Mouse (Mus musculus) induced T-regulatory cell, adult 2 months (primary cell): ENCODE measurements at regions not wholly inside any gene's neighbourhood (a gene's known extent, or its start where the extent isn't known, plus 50 kb on each side); places are given as distances from the start of the nearest gene placed in this dataset.

Experiments
- DNase-seq: peaks from one replicate; pipeline ENCODE4 v3.0.0-alpha.2; 2012; ENCODE audit warnings: low read depth

DNA sequence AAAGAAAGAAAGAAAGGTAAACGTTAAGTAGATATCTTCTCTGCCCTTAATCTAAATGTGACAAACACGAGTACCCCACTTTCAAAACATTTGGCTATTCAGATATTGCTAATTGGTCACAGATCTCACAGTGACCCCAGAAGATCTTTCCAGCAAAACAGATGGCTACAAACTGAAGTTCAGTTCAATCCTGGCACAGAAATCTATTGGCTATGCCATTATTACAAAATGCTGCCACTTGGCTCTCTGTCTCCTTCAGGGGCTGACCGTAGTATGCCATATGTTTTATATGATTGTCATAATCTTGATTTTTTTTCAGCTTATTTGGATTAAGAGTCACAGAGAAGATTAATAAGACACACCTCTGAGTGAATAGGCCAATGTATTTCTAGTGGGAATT lies 873.2 kb downstream of the Slc22a22 start:
- DNase-seq: no peak

DNA sequence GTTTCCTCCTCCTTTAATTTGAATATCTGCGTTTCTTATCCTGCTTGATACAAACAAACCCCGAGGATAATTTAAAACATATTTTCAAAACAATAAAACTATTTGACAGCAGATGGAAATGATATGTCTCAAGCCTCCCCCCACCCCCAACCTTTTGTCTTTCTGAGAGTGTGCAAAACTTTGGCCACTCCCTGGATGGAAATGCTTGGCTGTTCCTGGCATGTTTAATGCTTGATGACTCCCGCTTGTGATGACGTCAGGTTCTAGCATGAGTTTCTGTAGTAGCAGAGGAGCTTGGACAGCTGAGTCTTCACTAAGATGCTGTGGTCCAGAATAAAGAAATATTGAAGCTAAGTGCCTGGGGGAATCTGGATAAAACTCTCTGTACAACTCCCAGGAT lies 884.8 kb downstream of the Slc22a22 start:
- no peak for DNase-seq

DNA sequence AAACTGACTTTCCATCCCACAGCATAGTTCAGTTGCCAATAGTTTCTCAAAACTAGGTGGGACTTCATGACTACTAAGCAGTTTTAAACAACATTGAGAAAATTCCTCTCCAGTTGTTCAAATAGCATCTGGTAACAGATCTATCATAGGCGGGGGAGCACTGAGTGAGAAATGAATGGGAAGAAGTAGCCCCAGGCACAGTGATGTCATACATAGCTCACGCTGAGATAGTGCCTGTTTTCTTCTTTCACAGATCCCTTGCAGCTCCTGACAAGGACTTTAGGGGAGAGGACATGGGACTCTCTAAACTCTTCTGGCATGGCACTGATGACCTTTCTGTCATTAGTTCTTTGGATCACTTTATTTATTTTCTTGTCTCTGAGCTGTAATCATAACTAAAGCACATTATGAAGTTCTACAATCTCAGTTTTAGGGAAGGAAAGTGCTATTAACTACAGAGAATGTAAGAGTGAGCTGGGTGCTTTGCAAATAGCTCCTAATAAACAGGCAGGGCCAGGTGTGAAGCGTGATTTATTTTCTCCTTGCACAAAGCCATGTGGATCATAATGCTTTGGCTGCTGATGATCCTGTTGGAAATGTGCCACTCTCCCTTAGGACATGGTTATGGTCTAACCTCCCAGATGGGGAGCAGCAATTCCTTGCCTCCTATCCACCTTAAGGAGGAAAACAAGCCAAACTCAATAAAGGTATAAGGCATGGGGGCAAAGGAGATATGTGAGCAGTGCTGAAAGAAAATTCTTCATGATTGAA lies 896.5 kb downstream of the Slc22a22 start:
- no peak for DNase-seq

DNA sequence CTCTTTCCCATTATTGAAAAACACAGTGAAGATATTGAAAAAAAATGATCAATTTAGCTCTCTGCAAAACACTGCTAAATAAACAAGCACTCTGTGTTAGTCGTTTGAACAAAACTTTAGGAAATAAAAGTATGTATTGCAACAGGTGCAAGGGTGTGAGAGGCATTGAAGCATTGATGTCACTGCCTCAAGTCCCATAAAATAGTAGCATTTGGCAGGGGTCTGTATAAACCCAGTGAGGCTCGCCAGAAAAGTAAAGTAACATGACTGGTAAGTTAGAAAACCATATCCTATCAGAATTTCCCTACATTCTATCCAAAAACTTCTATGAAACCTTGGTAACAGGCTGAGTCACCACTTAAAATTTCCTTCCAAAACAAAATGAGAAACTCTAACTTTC lies 914.2 kb downstream of the Slc22a22 start:
- no peak for DNase-seq

DNA sequence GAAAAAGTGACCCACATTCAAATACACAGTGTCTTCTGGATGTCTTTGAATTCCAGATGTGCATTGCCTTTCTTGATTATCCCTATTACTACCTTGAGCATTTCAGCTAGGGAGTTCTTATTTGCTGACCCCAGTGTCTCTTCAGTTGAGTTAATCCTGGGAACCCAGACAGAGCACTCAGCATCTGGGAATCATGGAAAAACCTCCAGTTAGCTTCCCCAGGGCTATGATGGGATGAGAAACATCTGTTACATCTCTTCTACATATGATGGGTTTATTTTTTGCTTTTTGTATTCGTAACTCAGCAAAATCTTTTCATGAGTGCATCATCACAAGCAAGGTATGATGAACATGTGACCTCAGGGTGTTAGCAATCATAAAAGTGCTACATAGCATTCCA lies 914.6 kb downstream of the Slc22a22 start:
- DNase-seq: no peak

DNA sequence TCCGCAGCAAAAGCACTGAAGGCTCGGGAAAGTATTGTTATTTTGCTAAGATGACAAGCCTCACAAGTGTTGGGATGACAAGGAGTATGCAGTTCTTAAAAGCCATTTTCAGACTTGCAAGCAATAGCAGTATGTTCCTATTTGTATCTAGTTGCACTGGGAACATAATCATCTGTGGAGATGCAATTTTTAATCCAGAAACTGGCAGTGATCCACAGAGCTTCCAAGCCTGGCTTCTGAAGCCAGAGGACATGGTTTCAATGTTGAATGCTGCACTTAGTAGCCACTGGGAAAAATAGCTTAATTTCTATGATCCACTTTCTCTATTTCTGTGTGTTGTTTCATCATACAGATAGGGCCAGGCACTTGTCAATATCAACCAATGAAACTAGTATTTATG lies 915.3 kb downstream of the Slc22a22 start:
- DNase-seq: no peak

DNA sequence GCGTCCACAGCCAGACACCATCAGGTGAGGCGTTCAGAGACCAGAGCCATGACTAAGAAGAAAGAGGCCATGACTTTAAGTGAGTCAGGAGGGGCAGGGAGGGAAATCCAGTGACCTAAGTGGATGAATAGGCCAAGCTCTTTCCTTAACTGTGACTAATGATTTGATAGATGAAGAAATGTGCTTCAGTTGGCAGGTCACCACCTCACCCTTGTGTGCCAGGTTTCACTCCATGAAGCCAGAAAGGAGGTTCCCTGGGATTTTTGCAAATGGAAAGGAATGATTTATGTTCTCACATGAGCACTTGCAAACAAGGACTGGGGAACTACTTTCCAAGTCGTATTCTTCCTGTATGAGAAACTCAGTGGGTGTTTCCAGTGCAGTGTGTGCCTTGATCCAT lies 923.0 kb downstream of the Slc22a22 start:
- DNase-seq: no peak

DNA sequence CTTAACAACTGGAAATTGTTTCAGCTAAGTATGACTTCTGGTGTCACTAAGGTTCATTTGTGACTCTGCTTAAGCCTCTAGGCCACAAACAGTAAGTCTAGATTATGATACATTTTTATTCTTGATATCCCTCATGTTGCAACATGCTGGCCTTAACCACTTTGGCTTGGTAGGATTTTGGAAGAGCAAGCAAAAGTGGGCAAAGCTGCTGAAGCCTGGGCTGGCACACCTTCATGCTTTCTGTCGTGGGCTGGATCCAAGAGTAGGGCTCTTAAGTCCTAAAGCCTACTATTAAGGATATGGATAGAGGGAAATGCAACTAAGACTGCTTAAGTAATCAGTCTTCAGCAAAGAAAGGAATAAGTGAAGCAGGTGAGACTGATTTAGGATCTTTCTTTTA lies 923.6 kb downstream of the Slc22a22 start:
- no peak for DNase-seq

DNA sequence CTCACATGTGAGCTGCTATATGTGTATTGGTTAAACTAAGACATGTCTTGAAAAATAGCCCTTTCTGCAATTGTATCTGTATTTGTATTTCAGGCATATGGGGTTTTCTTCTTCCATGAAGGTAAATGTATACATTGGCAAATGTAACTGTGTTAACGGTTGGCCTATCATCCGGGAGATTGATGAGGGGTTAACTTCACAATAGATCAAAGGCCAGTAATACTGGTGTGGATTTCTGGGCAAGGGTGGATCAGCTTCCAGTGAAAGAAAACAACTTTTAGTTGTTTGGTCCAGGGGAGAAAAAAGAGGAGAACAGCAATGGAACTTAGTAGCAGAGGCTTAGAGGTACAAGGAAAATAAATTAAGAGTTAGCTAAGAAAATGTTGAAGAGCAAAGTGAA lies 945.9 kb downstream of the Slc22a22 start:
- DNase-seq: no peak

DNA sequence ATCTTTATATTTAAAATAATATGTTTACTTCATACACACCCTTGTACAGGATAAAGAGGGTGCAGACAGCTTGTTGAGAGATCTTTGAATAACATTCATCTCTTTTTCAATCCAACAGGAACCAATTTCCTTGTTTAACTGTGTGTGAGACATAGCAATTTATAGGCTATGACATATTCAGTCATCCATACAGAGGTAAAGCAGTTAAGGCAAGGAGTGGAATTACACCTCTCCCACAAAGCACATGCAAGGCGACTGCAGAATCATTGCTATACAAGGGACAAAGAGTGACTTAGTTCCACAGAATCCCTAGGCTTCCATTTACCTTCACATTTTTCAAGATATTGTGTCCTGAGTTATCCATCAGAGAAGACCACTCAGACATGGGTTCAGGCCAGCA lies 959.0 kb downstream of the Slc22a22 start:
- no peak for DNase-seq

DNA sequence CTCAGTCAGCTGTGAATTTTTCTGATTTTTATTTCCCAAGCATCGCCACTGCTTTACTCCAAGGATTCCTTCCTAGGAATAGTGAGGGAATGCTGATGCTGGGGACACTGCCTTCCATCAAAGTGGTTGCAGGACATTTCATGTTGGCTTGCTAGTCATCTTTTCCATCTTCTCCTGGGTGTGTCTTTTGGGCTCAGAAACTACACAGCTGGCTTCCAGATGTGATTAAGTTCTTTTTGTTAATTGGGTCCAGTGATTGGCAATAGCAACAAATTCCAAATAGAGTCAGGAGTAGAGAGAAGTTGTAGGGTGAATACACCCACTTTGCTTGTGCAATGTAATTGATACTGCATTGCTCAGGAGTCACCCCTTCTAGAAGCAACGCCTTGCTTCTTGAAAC lies 961.3 kb downstream of the Slc22a22 start:
- no peak for DNase-seq

DNA sequence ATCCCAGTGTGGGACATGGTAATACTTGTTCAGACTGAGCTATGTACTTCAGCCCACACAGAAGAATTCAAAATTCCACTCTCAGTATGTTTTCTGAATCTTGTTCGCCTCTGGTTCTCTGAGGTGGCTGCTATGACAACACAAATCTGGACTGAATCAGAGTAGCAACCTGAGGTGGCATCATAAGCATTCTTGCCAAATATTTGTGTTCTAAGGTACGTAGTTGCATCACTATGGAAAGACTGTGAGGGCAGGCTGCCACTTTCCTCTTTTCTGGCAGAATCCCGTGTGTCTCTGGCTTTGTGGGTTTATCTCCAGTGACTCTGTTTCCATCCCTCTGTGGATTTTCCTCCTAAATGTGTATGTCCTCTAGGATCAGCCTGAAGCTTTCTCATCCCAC lies 978.7 kb downstream of the Slc22a22 start:
- no peak for DNase-seq

DNA sequence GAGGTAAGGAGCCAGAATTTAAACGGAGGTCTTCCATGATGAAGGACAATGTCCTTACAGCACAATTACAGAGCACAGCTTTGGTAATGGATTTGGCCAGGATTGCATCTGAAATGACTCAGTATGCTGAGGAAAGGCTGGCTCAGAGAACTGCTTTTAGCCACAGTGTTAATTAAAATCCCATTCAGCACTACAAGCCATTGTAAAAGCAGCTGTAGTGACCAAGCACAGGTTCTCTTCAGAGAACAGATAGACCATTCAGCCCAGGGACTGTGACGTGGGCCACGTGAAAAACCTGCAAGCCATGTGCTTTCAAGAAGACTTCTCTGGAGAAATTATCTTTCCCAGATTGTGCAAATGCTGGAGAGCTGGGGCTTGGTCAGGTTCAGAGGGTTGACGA lies 979.7 kb downstream of the Slc22a22 start:
- no peak for DNase-seq

DNA sequence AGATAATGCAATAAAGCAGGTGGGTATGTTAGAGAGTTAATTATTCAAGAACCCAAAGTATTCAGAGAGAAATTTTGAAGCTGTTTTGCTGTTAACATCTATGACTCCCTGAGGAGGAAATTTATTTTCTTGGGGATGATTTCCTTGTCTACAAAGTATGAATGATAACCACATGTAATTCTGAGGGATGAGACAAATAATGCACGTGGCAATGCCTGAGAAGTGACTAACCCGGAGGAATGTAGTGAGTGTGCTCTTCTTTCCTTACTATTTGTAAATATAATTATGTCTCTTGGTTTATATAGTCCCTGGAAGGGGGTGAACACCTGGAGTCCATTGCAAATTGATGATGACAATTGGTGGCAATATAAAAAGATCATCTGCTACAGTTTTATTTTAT lies 981.1 kb downstream of the Slc22a22 start:
- DNase-seq: no peak

DNA sequence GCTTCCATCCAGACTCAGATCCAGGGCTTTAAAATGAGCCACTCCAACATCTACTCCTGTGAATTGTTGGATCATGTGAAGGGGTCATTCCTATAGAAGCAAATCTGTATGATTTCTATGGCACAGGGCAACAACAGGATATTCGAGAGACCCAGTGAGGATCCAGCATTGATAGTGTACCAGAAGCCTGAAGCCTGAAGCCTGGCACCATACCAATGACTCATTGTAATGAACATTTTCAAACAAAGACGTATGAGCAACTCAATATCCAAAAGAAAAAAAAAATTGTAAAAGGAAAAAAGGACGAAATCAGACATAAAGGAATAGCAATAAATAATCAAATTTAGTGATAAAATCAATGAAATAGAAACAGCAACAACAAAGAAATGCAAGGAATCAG lies 991.5 kb downstream of the Slc22a22 start:
- no peak for DNase-seq

DNA sequence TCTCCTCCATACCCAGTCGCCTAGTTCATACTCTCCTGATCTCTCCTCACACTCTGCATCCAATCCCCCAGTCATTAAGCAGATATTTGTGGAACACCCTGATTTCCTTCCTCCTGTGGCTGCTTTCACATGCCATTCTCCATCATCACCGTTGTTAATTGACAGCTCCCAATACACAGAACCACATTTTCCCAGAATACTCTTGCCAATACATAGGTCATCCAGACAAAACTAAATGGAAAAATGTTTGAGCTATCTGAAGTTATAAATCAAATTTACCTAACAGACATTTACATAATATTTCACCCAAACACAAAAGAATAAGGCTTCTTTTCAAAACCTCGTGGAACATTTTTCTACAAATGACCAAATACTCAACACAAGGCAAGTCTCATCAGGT lies 992.7 kb downstream of the Slc22a22 start:
- DNase-seq: no peak

DNA sequence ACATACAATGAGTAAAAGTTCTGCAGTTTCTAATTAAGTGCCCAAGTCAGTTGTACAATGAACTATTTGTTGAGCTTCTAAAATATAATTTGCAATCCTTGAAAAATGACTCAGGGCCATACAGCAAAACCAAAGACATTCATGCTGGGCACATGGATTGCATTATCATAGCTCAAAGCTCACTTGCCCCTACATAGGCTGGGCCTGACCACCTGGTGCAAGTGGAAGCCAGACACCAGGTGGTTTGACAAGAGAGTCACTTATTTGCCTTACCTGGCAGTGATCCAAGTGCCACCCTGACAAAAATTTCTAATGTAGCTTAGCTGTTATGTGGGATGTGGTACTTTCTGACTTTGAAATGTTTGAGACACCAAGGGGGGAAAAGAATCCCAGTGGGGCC lies 997.7 kb downstream of the Slc22a22 start:
- DNase-seq: no peak

DNA sequence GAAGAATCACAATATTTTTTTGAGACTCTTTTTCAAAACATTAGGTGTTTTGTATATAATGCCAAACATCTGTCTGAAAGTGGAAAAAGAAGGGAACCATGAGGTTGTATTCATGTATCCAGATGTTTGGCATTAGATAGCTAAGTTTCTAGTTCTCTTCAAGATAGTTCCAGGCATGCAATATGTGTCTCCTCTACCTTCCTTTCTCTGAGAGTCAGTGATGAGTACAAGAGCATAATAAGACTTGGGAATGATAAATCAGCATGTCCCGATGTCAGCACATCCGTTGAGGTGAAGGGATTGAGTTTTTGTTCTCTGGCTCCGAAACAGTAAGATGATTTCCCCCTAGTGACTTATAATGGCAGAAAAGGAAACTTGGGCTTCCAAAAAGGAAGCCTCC lies 998.4 kb downstream of the Slc22a22 start:
- no peak for DNase-seq

DNA sequence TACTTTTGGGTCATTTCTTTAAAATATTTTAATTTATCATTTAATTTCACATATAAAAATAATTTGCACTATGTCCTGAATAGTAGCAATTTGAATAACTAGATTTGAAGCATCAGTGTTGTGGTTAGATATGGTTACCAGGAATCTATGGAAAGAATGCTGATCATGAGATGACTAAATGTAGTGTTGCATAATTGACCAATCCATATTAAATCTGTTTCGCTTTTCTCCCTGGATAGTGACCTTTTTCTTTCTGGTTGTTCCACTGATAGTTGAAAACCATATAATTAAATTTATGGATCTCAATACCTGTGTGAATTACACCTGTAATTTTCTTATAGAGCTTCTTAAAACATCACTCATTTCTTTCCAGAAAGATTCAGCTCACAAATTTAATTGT lies 1003.7 kb downstream of the Slc22a22 start:
- no peak for DNase-seq

DNA sequence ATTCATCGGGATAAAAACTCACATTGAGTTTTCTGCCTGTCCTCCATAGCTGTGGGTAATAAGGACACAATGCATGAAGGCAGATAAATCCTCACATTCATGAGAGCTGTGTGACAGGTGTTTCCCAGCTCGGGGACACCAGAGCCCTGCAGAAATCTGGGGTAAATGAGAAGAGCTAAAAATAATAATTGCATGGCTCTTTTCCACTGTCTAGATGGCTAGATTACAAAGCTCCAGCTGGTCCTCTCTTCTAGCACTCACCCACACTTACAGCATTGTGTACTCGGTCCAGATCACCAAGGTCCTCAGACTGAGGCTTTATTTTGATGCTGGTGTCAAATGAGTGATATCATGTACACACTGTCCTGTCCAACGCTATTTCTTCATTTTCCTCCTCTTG lies 1025.5 kb downstream of the Slc22a22 start:
- no peak for DNase-seq

DNA sequence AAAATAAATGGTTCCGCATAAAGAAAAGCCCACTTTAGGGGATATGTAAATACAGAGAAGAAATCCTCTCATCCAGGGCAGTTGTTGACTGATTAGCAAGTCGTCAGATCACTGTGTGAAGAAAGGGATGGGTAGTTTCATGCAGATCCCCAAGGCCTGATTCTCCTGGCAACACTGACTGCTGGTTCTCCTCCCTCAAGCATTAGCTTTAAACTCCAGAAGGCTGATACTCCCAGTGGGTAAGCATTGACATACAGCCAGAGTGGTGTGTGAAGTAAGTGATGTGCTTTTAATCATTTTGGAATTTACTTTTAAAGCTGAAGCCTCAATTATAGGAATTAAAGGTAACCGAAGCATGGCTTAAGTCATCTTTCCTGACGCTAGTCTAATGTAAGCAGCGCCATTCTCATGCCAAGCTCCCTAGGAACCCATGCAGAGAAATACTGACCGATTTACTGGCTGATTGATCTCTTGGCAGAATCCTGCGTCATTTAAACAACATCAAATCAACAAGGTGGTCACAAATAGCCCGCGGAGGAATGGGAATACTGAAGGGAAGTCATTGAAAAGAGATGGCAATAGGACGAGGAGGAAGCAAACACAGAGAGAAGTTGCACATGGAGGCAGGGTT lies 1029.3 kb downstream of the Slc22a22 start:
- DNase-seq: no peak

DNA sequence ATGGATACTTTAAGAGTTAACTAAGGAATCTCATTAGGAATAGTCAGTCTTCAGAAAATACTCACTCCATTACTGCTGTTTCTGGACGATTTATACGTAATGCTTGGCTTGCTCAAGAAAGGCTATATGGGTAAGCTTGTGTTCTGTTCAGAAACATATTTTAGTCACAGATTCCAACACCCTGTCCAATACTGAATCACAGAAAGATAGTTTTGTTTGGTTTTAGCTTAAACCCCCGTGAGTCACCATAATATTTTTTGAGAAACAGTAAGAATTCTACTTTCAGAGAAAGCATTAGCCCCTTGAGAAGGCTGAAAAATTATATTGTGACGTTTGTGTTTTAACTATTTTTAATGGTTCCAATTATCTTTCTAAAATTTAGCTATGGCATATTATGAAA lies 1037.3 kb downstream of the Slc22a22 start:
- no peak for DNase-seq

DNA sequence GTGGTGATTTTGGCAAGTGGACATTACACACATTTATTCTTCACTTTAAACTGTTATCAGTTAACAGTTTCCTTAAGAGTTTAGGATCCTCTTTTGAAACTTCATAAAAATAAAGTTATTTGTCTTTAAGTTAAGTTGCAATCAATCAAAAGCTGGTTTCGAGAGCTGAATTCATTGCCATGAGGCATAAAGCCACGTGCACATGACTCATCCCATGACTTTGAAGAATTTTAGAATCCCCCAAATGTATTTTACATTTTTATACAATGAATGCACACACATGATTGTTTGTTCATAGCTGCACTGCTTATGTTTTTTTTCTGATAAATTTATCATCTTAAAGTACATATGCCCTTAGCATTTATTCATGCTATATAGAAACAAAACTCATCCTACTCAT lies 1039.1 kb downstream of the Slc22a22 start:
- no peak for DNase-seq

DNA sequence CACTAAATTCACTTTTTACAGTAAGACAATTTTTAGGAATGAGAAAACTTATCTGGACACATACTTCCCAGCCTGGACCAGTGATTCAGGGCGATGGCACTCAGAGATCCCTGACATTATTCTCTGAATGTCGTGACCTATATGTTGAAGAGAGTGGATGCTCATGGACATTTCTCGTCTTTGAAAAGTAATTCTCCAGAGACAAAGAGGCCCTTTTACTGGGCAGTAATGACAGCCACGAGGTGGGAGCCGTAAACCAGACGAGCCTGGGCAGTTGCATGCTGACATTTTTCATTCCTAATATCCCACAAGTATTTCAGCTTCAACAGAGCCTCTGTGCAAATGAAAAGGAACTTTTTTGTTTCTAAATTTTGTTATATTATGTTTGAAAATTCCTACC lies 1041.3 kb downstream of the Slc22a22 start:
- no peak for DNase-seq
